Mouse (Mus musculus): ENCODE measurements around the gene Stk17b. TPM values are rescaled to one million over a fixed set of nuclear protein-coding genes. Genes with fewer than 3 reads are reported as not detected.

Gene Stk17b
- 76.3 TPM for polyA plus RNA-seq (2014; fragmentation: Illumina TruSeq; extraction: RNeasy Lipid Tissue Mini Kit (QIAGEN cat#74804); ENCODE audit: low read depth, low replicate concordance)

GRCm38 (mm10) chr1:53784721-53785418 is at the start of gene Stk17b:
Gene Stk17b (minus strand): TSS chr1:53785224.

GRCm38 (mm10) chr1:53706431-53707361 is 78.3 kb downstream of the Stk17b start, which contains the start of gene Dnah7a:
Gene Dnah7a (minus strand): TSS chr1:53706784.

Other genes starting within 250 kb of the Stk17b start
- 74.5 TPM for gene Dnah7a, start 78.4 kb downstream of the Stk17b start, polyA plus RNA-seq (2014; fragmentation: Illumina TruSeq; extraction: RNeasy Lipid Tissue Mini Kit (QIAGEN cat#74804); ENCODE audit: low read depth, low replicate concordance)